ENCODE assay signal across 10 mouse cellular contexts in genomic region chr19:42238341-42238715, GRCm38 (mm10). TPM values are rescaled to one million over a fixed set of nuclear protein-coding genes. Genes with fewer than 3 reads are reported as not detected.
DNase-seq lines count a peak whose midpoint lies in the region; ATAC-seq lines count a peak whose summit lies in the region.
"Had no signal": no experiment of that assay in that cellular context is flagged by ENCODE, and none has a peak within 500 bp of the region (broad histone marks: within the 10 kb centered on the region; RNA-seq: fewer than 3 reads in every experiment).

No protein-coding gene starts in this region.

- no peaks in the 10 kb centered on the region for H3K9me3 ChIP-seq in heart, embryonic 16.5 days (replicated peaks; ENCODE audit: control insufficient read depth, low read length)
- no peaks in the 10 kb centered on the region for H3K9me3 ChIP-seq in embryonic facial prominence, embryonic 10.5 days

- peak; percentile 56 for ATAC-seq in frontal cortex, adult (ENCODE audit: low TSS enrichment)
- ATAC-seq in heart, embryonic 16.5 days (replicated peaks; ENCODE audit: extremely low read depth, insufficient read depth, low FRiP score): peak; percentile 92

- 32% methylated on average over 7 of the region's 7 CpGs for WGBS in heart, embryonic 16.5 days
- WGBS in embryonic facial prominence, embryonic 10.5 days: 70% methylated on average over 7 of the region's 7 CpGs

- peaks cover 9% of the 10 kb centered on the region for H3K4me1 ChIP-seq in heart, embryonic 16.5 days (ENCODE audit: control insufficient read depth, insufficient read depth, low read length)
- H3K4me1 ChIP-seq in embryonic facial prominence, embryonic 10.5 days: peaks cover 22% of the 10 kb centered on the region

- H3K36me3 ChIP-seq in heart, embryonic 16.5 days (ENCODE audit: control insufficient read depth, insufficient read depth): no peaks in the 10 kb centered on the region
- no peaks in the 10 kb centered on the region for H3K36me3 ChIP-seq in embryonic facial prominence, embryonic 10.5 days (replicated peaks)

- peak overlapping the region; percentile 91 for H3K27ac ChIP-seq in heart, embryonic 16.5 days (ENCODE audit: low read length)
- no peak overlapping the region for H3K27ac ChIP-seq in embryonic facial prominence, embryonic 10.5 days (replicated peaks)

- DNase-seq in frontal cortex, postnatal 10 days (ENCODE audit: low spot score in 2 of 2): no peak
- peak; percentile 31 for DNase-seq in Muller cell, postnatal 12 days (ENCODE audit: inconsistent ontology term)
- peak; percentile 52 to 80 for DNase-seq in gastrocnemius, adult 8-10 months (ENCODE audit: low spot score in 2 of 2)
- no peak for DNase-seq in ovary, adult 18-20 months (ENCODE audit: low spot score)
- DNase-seq in urinary bladder, adult 18-20 months (ENCODE audit: low spot score in 2 of 2): no peak
- DNase-seq in embryonic facial prominence, embryonic 10.5 days (ENCODE audit: low spot score): no peak
- DNase-seq: kidney, adult 9 months; lung, embryonic 14.5 days had no signal

- H3K27me3 ChIP-seq in heart, embryonic 16.5 days (ENCODE audit: control insufficient read depth, insufficient read depth, low read length): no peaks in the 10 kb centered on the region
- no peaks in the 10 kb centered on the region for H3K27me3 ChIP-seq in embryonic facial prominence, embryonic 10.5 days (replicated peaks; ENCODE audit: low read depth, poor library complexity, severe bottlenecking)

- H3K4me2 ChIP-seq in heart, embryonic 16.5 days (ENCODE audit: low read depth, low read length): peak overlapping the region; percentile 59
- H3K4me2 ChIP-seq: lung, embryonic 14.5 days had no signal

- H3K4me3 ChIP-seq in heart, embryonic 16.5 days (ENCODE audit: low read length): no peak overlapping the region
- no peak overlapping the region for H3K4me3 ChIP-seq in embryonic facial prominence, embryonic 10.5 days

- 0 out of 2 replicates have a peak overlapping the region, but pooled peaks have one; percentile 32 for H3K9ac ChIP-seq in heart, embryonic 16.5 days (ENCODE audit: low read length)
- H3K9ac ChIP-seq: lung, embryonic 14.5 days had no signal

RNA-seq across cellular contexts. Expression of gene Golga7b, which starts 9.0 kb away (rescaled TPM):
- 1 to 10 TPM; 1.6 to 4.2 (median 3.0) TPM for total RNA-seq in gastrocnemius, adult 8-10 months (2022)
- 0.21 and 0.33 TPM in 2 replicates for polyA plus RNA-seq in heart, embryonic 16.5 days (2015; fragmentation: Nextera tagmentation; extraction: Ambion mirVana)
- 0.58 and 1.2 TPM in 2 replicates for polyA plus RNA-seq in embryonic facial prominence, embryonic 10.5 days (2016; fragmentation: Nextera tagmentation; extraction: Ambion mirVana)
- polyA plus RNA-seq: lung, embryonic 14.5 days had no signal

RNA-seq across cellular contexts. Expression of gene Sfrp5, which starts 36.3 kb away (rescaled TPM):
- total RNA-seq in gastrocnemius, adult 8-10 months (2022): 1 to 10 TPM; 1.8 to 7.4 (median 4.8) TPM
- 3.1 and 3.5 TPM in 2 replicates for polyA plus RNA-seq in heart, embryonic 16.5 days (2015; fragmentation: Nextera tagmentation; extraction: Ambion mirVana)
- polyA plus RNA-seq in embryonic facial prominence, embryonic 10.5 days (2016; fragmentation: Nextera tagmentation; extraction: Ambion mirVana): 0.58 and 0.72 TPM in 2 replicates

Comparison
In these comparisons a context has a peak if more than half of its experiments do, and no peak if none do; other contexts are left out.
1. DNase-seq: peak in Muller cell, postnatal 12 days (single experiment) and gastrocnemius, adult 8-10 months (2 of 2); none in frontal cortex, postnatal 10 days (0 of 2), ovary, adult 18-20 months (single experiment), urinary bladder, adult 18-20 months (0 of 2) and embryonic facial prominence, embryonic 10.5 days (single experiment).